Mouse (Mus musculus) heart, adult 2 months (tissue): ENCODE data around the gene Methig1. TPM values are rescaled to one million over a fixed set of nuclear protein-coding genes. Genes with fewer than 3 reads are reported as not detected.

Experiments used
- DNase-seq, 2 experiments: peaks; one replicate each; pipeline ENCODE4 v3.0.0; 2021
- H3K27ac ChIP-seq: fragments of 200-600 bp; 2 replicates; pipeline ENCODE4 v1.8.1; 2022
- H3K27me3 ChIP-seq: fragments of 200-500 bp; 2 replicates; pipeline ENCODE4 v1.6.1; 2012; ENCODE audit warnings: mild to moderate bottlenecking, low read length, inconsistent platforms, mixed read lengths; ENCODE audit not compliant: control insufficient read depth, insufficient read depth
- H3K36me3 ChIP-seq: fragments of 200-500 bp; 2 replicates; pipeline ENCODE4 v1.6.1; 2012; ENCODE audit warnings: low read length, inconsistent platforms; ENCODE audit not compliant: control insufficient read depth, insufficient read depth
- H3K4me1 ChIP-seq: fragments of 200-500 bp; 2 replicates; pipeline ENCODE4 v1.6.1; 2011; ENCODE audit warnings: low read length; ENCODE audit not compliant: control insufficient read depth, insufficient read depth
- H3K4me3 ChIP-seq: fragments of 200-600 bp; 2 replicates; pipeline ENCODE4 v1.8.1; 2022
- H3K79me2 ChIP-seq: fragments of 200-500 bp; replicated peaks from 2 replicates; pipeline ENCODE4 v1.6.1; 2012; ENCODE audit warnings: mild to moderate bottlenecking, inconsistent platforms, low read length, moderate library complexity, mixed read lengths; ENCODE audit not compliant: control insufficient read depth, insufficient read depth
- H3K9ac ChIP-seq: fragments of 200-500 bp; 2 replicates; pipeline ENCODE4 v1.6.1; 2012; ENCODE audit warnings: low read depth, mild to moderate bottlenecking, control low read depth, inconsistent platforms, low read length, mixed read lengths
- CTCF ChIP-seq: fragments of 200-600 bp; IDR thresholded peaks from 2 replicates; pipeline ENCODE4 v1.8.1; 2022; ENCODE audit warnings: antibody characterized with exemption, mild to moderate bottlenecking, moderate library complexity
- EP300 ChIP-seq: fragments of 200-500 bp; IDR thresholded peaks from 2 replicates; pipeline ENCODE4 v1.6.1; 2011; ENCODE audit warnings: low read depth, low read length, control low read depth; ENCODE audit not compliant: insufficient read depth
- POLR2A ChIP-seq: fragments of 200-500 bp; IDR thresholded peaks from 2 replicates; pipeline ENCODE4 v1.6.1; 2011; ENCODE audit warnings: mild to moderate bottlenecking, low read depth, low read length, control low read depth; ENCODE audit not compliant: insufficient read depth
- WGBS: fragments of 180-500 bp; shearing (Covaris S2); methylation state at CpG from one replicate; pipeline ENCODE4 v1.1.7; 2018; 5-methylcytosine and 5-hydroxymethylcytosine counted together
- intact Hi-C: fragments of 180-260 bp; cut with DNase I; formaldehyde crosslinking; loops from one replicate; pipeline ENCODE4 v1.15.1; 2025
- polyA plus RNA-seq: library from polyadenylated mRNA; depleted of rRNA; stranded (reverse); fragments of >200 nt; gene quantifications from 2 replicates; pipeline ENCODE4 v1.2.3, GENCODE M21; 2012
- total RNA-seq, 2 experiments: library from RNA; stranded (reverse); gene quantifications; 2 replicates each; pipeline ENCODE4 v1.2.3; 2021

Methig1 gene
- total and polyA plus RNA-seq, 3 experiments, result 0.34 TPM; not detected in 2

- Histone ChIP-seq H3K27ac (peak overlapping the region; percentile 74), H3K79me2 (0 out of 2 replicates have a peak, but pooled peaks cover 3% of the 10 kb centered on the region), H3K4me3 (peak overlapping the region; percentile 83), H3K9ac (peak overlapping the region; percentile 87), H3K27me3 (no peaks in the 10 kb centered on the region; the same call in 1 of the 2 replicates), H3K36me3 (no peaks in the 10 kb centered on the region), H3K4me1 (peaks cover 8% of the 10 kb centered on the region)
- intact Hi-C loops, result loop anchor here (5.0 kb wide), 1 partner anchor 35 kb away; no protein-coding TSS in a partner anchor
- under 1% methylated on average over 44 of the region's 44 CpGs for WGBS
- TF ChIP-seq POLR2A (no peak), EP300 (no peak), CTCF (no peak)
- no peak for DNase-seq
Measured at GRCm38 (mm10) chr15:100422476-100422875, 69.5 kb downstream of the Methig1 start.

GRCm38 (mm10) chr15:100422899-100423860, 70.2 kb downstream of the Methig1 start:
- peak; percentile 74 for TF ChIP-seq POLR2A
- no peak for TF ChIP-seq EP300
- TF ChIP-seq CTCF, result no peak
- Histone ChIP-seq H3K4me1 (peaks cover 8% of the 10 kb centered on the region), H3K4me3 (peak overlapping the region; percentile 83), H3K36me3 (no peaks in the 10 kb centered on the region), H3K79me2 (0 out of 2 replicates have a peak, but pooled peaks cover 3% of the 10 kb centered on the region), H3K27ac (peak overlapping the region; percentile 74), H3K9ac (peak overlapping the region; percentile 87), H3K27me3 (no peaks in the 10 kb centered on the region; the same call in 1 of the 2 replicates)
- under 1% methylated on average over 65 of the region's 65 CpGs for WGBS
- intact Hi-C loops, result loop anchor here (1.0 to 5.0 kb wide), 2 partner anchors 20 to 34 kb away; no protein-coding TSS in a partner anchor
- DNase-seq, result peak; percentile 97 to 98

- H3K9ac ChIP-seq, result no peak overlapping the region
- no peaks in the 10 kb centered on the region for H3K36me3 ChIP-seq
- intact Hi-C loops, result loop anchor here (1.0 to 5.0 kb wide), 2 partner anchors 19 to 33 kb away; no protein-coding TSS in a partner anchor
- TF ChIP-seq POLR2A, result no peak
- TF ChIP-seq CTCF, result no peak
- TF ChIP-seq EP300, result no peak
- H3K79me2 ChIP-seq, result 0 out of 2 replicates have a peak, but pooled peaks cover 3% of the 10 kb centered on the region
- H3K4me1 ChIP-seq, result peaks cover 8% of the 10 kb centered on the region
- no peaks in the 10 kb centered on the region; the same call in 1 of the 2 replicates for H3K27me3 ChIP-seq
- DNase-seq, result no peak
- H3K4me3 ChIP-seq, result peak overlapping the region; percentile 83; the same call in 1 of the 2 replicates
- no peak overlapping the region for H3K27ac ChIP-seq
- WGBS, result 4% methylated on average over 14 of the region's 14 CpGs
Measured at GRCm38 (mm10) chr15:100423916-100424315, 71.0 kb downstream of the Methig1 start.

GRCm38 (mm10) chr15:100424396-100425122, 71.6 kb downstream of the Methig1 start, which contains the start of gene Slc11a2:
Slc11a2 (minus strand) TSS chr15:100425072.
- TF ChIP-seq CTCF (no peak), POLR2A (no peak), EP300 (no peak)
- DNase-seq, result no peak
- no peaks in the 10 kb centered on the region; the same call in 1 of the 2 replicates for H3K27me3 ChIP-seq
- H3K4me1 ChIP-seq, result peaks cover 6% of the 10 kb centered on the region
- WGBS, result 48% methylated on average over 17 of the region's 17 CpGs
- no peaks in the 10 kb centered on the region for H3K79me2 ChIP-seq
- H3K27ac ChIP-seq, result no peak within 1 kb of the TSS
- intact Hi-C loops, result loop anchor here (5.0 kb wide), 1 partner anchor 33 kb away; no protein-coding TSS in a partner anchor
- peak within 1 kb of the TSS; percentile 83; the same call in 1 of the 2 replicates for H3K4me3 ChIP-seq
- H3K9ac ChIP-seq, result no peak within 1 kb of the TSS
- no peaks in the 10 kb centered on the region for H3K36me3 ChIP-seq

GRCm38 (mm10) chr15:100428296-100428905, 75.5 kb downstream of the Methig1 start:
- no peak overlapping the region for H3K4me3 ChIP-seq
- TF ChIP-seq POLR2A (no peak), EP300 (no peak), CTCF (no peak)
- H3K36me3 ChIP-seq, result no peaks in the 10 kb centered on the region
- H3K79me2 ChIP-seq, result no peaks in the 10 kb centered on the region
- intact Hi-C loops, result no loop called here
- no peak overlapping the region for H3K9ac ChIP-seq
- H3K4me1 ChIP-seq, result no peaks in the 10 kb centered on the region
- 70% methylated on average over 13 of the region's 13 CpGs for WGBS
- DNase-seq, result no peak
- H3K27me3 ChIP-seq, result no peaks in the 10 kb centered on the region; the same call in 1 of the 2 replicates
- no peak overlapping the region for H3K27ac ChIP-seq
